Mouse (Mus musculus) neural tube, embryonic 15.5 days (tissue): ENCODE measurements around the gene H2afy2. TPM values are rescaled to one million over a fixed set of nuclear protein-coding genes. Genes with fewer than 3 reads are reported as not detected.

Experiments
- ATAC-seq: fragments of 200-750 bp; cut with Nextera tagmentation; 2 replicates; pipeline ENCODE4 v1.8.0; 2017; ENCODE audit warnings: mild to moderate bottlenecking, moderate TSS enrichment, moderate library complexity; ENCODE audit not compliant: low FRiP score
- H3K27ac ChIP-seq: fragments of 300-500 bp; sonication (generic); replicated peaks from 2 replicates; pipeline ENCODE4 v1.5.1; 2015; ENCODE audit warnings: mild to moderate bottlenecking, inconsistent platforms
- H3K27me3 ChIP-seq: fragments of 300-500 bp; sonication (generic); replicated peaks from 2 replicates; pipeline ENCODE4 v1.6.1; 2015; ENCODE audit warnings: inconsistent platforms
- H3K36me3 ChIP-seq: fragments of 300-500 bp; sonication (generic); 2 replicates; pipeline ENCODE4 v1.6.1; 2015; ENCODE audit warnings: inconsistent platforms
- H3K4me1 ChIP-seq: fragments of 300-500 bp; sonication (generic); 2 replicates; pipeline ENCODE4 v1.6.1; 2015; ENCODE audit warnings: inconsistent platforms
- H3K4me2 ChIP-seq: fragments of 300-500 bp; sonication (generic); 2 replicates; pipeline ENCODE4 v1.6.1; 2015; ENCODE audit warnings: inconsistent platforms, mild to moderate bottlenecking, moderate library complexity
- H3K4me3 ChIP-seq: fragments of 300-500 bp; sonication (generic); replicated peaks from 2 replicates; pipeline ENCODE4 v1.5.1; 2015; ENCODE audit warnings: mild to moderate bottlenecking, inconsistent platforms
- H3K9ac ChIP-seq: fragments of 300-500 bp; sonication (generic); replicated peaks from 2 replicates; pipeline ENCODE4 v1.6.1; 2015; ENCODE audit warnings: mild to moderate bottlenecking, inconsistent platforms
- H3K9me3 ChIP-seq: fragments of 300-500 bp; sonication (generic); replicated peaks from 2 replicates; pipeline ENCODE4 v1.6.1; 2016; ENCODE audit warnings: inconsistent platforms
- WGBS: fragments of 180-500 bp; shearing (Covaris S2); methylation state at CpG from one replicate; pipeline ENCODE4 v1.1.7; 2015; ENCODE audit warnings: mixed read lengths; 5-methylcytosine and 5-hydroxymethylcytosine counted together
- polyA plus RNA-seq: library from polyadenylated mRNA; unstranded; fragments of >200 nt; fragmentation: Nextera tagmentation; extraction: Ambion mirVana; gene quantifications from 2 replicates; pipeline ENCODE4 v1.2.1, GENCODE M21; 2015

The H2afy2 gene
- polyA plus RNA-seq, 1 experiment from 2014 or later = 258 TPM

DNA sequence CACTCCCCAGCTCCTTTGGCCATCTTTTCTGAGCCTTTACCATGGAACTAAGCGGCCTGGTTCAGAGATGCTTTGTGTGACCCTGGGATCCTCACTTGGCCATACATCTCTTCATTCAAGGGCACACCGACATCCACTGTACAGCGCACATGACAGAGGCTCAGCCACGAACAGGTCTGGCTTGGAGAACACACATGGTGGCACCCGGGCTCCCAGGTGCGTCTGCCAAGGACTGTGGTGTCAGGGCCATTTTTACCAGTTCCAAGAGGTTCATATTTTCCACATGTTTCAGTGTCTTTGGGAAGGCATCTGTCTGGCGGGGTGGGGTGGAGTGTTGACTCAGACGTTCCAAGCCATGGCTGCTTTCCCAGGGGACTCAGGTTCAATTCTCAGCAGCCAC, 41.6 kb downstream of the H2afy2 start:
- Histone ChIP-seq H3K4me3 (no peak overlapping the region), H3K9me3 (no peaks in the 10 kb centered on the region), H3K27ac (no peak overlapping the region), H3K4me1 (no peaks in the 10 kb centered on the region), H3K36me3 (peaks cover 99% of the 10 kb centered on the region), H3K9ac (no peak overlapping the region), H3K4me2 (no peak overlapping the region), H3K27me3 (no peaks in the 10 kb centered on the region)
- ATAC-seq = no peak
- whole genome bisulfite sequencing = 95% methylated on average over 8 of the region's 8 CpGs

DNA sequence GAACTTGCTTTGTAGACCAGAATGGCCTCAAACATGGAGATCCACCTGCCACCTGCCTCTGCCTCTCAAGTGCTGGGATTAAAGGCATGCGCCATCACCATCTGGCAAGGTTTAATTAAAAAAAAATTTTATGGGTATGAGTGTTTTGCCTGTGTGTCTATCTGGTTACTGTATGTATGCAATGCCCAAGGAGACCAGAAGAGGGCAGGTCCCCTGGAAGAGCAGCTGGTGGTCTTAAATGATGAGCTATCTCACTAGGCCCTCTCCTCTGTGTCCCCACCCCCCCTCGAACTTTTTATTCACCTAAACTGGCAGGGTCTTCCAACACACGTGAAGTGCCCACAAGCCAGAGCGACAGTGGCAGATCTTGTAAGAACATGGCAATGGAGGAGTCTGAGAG, 42.1 kb downstream of the H2afy2 start:
- Histone ChIP-seq H3K4me2 (no peak overlapping the region), H3K27me3 (no peaks in the 10 kb centered on the region), H3K36me3 (peaks cover 95% of the 10 kb centered on the region), H3K9me3 (no peaks in the 10 kb centered on the region), H3K4me3 (no peak overlapping the region), H3K27ac (no peak overlapping the region), H3K4me1 (no peaks in the 10 kb centered on the region), H3K9ac (no peak overlapping the region)
- ATAC-seq = no peak
- 81% methylated on average over 4 of the region's 4 CpGs for WGBS

DNA sequence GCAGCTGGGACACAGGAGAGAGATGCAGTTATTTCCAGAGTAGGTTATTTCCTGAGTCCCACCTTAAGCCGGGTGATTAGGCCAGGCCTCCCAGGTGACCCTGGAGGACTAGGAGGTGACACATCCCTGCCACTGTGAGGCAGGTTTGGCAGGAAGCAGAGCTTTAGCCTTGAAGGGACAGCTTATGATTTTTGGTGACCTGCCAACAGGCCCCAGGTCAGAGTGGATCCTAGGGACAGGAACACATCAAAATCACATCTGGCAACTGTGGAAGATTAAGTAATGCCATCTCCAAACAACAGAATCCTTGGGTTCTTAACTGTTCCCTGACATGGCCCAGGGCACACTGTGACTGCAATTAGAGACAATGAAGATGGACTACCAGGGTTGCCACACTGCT, 42.6 kb downstream of the H2afy2 start:
- no peak for ATAC-seq
- 78% methylated on average over 1 of the region's 1 CpGs for WGBS
- no peaks in the 10 kb centered on the region for H3K27me3 ChIP-seq
- peaks cover 93% of the 10 kb centered on the region for H3K36me3 ChIP-seq
- H3K4me1 ChIP-seq = no peaks in the 10 kb centered on the region
- no peak overlapping the region for H3K27ac ChIP-seq
- H3K4me2 ChIP-seq = no peak overlapping the region
- H3K9ac ChIP-seq = no peak overlapping the region
- H3K4me3 ChIP-seq = no peak overlapping the region
- H3K9me3 ChIP-seq = no peaks in the 10 kb centered on the region

DNA sequence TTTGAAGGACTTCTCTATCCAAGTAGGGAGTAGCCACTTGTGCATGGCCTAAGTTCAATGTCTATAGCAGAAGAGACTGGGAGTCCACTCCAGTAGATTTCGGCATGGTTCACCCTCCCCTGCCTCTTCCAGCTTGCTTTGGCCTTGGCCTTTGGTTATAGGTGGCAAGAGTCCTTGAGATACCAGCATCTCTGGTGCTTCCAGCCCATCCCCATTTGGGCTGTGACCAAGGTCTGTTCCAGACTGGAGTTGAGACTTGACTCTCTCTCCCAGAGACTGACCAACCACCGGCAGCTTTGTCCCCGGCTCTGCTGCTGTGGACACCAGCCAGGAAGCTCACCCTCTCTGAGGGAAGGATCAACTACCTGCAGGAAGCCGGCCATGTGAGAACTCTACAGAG, 45.8 kb downstream of the H2afy2 start:
- ATAC-seq = no peak
- no peak overlapping the region for H3K27ac ChIP-seq
- no peaks in the 10 kb centered on the region for H3K4me1 ChIP-seq
- H3K9me3 ChIP-seq = no peaks in the 10 kb centered on the region
- H3K9ac ChIP-seq = no peak overlapping the region
- no peak overlapping the region for H3K4me2 ChIP-seq
- peaks cover 62% of the 10 kb centered on the region for H3K36me3 ChIP-seq
- no peaks in the 10 kb centered on the region for H3K27me3 ChIP-seq
- no peak overlapping the region for H3K4me3 ChIP-seq
- WGBS = 95% methylated on average over 4 of the region's 4 CpGs

DNA sequence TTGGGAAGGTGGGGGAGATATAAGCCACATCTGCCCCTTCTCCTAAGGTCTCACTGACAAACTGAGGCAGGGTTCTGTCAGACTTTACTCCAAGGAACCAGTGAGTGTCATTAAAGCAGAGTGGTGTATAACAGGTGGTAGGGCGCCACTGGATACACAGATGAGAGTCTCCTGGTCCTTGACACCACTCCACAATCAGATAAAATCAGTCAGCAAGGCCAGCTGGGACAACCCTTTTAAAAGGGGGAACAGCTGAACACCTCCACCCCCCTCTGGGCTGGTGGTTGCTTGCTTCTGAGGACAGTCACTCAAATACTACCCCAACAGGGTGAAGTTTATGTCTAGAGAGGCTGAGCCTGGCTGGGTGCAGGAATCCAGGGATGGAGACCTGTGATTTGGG, 46.4 kb downstream of the H2afy2 start:
- peaks cover 56% of the 10 kb centered on the region for H3K36me3 ChIP-seq

DNA sequence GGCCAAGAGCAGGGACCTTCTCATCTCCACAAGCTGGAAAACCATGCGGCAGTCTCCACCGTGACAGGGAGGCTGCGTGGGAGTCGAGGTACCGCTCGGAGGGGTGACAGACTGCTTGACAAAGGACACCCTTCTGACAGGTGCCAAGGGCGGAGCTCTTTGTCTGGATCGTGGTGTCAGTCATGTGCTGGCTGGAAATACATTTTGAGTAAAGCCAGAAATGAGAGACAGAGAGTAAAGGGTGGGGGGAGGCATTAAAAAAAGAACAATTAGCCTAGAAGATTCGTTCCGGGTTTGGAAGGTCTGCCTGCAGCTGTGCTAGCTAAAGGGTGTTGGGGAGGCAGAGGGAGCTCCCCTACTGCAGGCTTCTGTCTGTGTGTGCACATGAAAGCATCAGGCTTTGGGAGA, 47.3 kb downstream of the H2afy2 start:
- ATAC-seq = peak; percentile 10; the same call in 1 of the 2 replicates
- Histone ChIP-seq H3K4me2 (no peak overlapping the region), H3K4me1 (no peaks in the 10 kb centered on the region), H3K27me3 (no peaks in the 10 kb centered on the region), H3K4me3 (no peak overlapping the region), H3K36me3 (peaks cover 47% of the 10 kb centered on the region), H3K9ac (no peak overlapping the region), H3K27ac (0 out of 2 replicates have a peak overlapping the region, but pooled peaks have one; percentile 28), H3K9me3 (no peaks in the 10 kb centered on the region)
- WGBS = 75% methylated on average over 10 of the region's 10 CpGs

More for the DNA sequence above, 46.4 kb downstream of the H2afy2 start:
- Histone ChIP-seq H3K4me3 (no peak overlapping the region), H3K27me3 (no peaks in the 10 kb centered on the region), H3K4me2 (no peak overlapping the region), H3K9ac (no peak overlapping the region), H3K9me3 (no peaks in the 10 kb centered on the region), H3K4me1 (no peaks in the 10 kb centered on the region), H3K27ac (no peak overlapping the region)
- WGBS = 96% methylated on average over 1 of the region's 1 CpGs
- no peak for ATAC-seq

DNA sequence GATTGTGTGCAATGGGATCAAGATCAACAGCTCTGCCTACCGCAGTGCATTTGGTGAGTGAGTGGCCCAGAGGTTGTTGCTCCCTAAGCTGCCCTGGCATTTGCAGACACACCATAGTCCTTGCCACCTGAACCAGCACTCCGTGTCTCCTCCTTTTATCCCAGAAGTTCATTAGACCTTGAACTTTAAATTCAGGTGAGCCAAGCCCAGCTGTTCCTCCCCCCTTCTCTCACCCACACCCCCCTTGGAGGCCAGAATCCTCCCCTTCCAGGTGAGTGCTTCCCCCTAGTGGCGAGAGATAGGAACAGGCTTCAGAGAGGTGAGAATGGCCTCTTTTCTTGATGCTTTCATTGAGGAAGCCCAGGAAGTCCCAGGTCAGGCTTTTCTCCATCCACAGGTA, 49.6 kb downstream of the H2afy2 start:
- no peak overlapping the region for H3K27ac ChIP-seq
- H3K4me2 ChIP-seq = no peak overlapping the region
- no peaks in the 10 kb centered on the region for H3K9me3 ChIP-seq
- no peak for ATAC-seq
- no peak overlapping the region for H3K9ac ChIP-seq
- no peak overlapping the region for H3K4me3 ChIP-seq
- no peaks in the 10 kb centered on the region for H3K27me3 ChIP-seq
- WGBS = 45% methylated on average over 3 of the region's 3 CpGs
- H3K4me1 ChIP-seq = no peaks in the 10 kb centered on the region
- H3K36me3 ChIP-seq = peaks cover 30% of the 10 kb centered on the region

DNA sequence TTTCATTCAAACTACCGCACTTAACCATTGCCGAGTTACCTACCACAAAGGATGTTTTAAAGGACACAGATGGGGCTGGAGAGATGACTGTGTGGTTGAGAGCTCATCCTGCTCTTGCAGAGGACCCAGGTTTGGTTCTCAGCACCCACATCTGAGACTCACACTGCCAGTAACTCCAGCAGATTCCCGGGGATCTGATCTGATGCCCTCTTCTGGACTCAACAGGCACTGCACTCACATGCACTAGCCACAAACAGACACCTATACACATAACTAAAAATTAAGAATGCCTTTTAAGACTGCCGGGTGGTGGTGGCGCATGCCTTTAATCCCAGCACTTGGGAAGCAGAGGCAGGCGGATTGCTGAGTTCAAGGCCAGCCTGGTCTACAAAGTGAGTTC, 53.8 kb downstream of the H2afy2 start:
- WGBS = 96% methylated on average over 6 of the region's 6 CpGs
- Histone ChIP-seq H3K4me2 (no peak overlapping the region), H3K27me3 (no peaks in the 10 kb centered on the region), H3K4me3 (no peak overlapping the region), H3K9me3 (no peaks in the 10 kb centered on the region), H3K9ac (no peak overlapping the region), H3K36me3 (0 out of 2 replicates have a peak, but pooled peaks cover 5% of the 10 kb centered on the region), H3K27ac (no peak overlapping the region), H3K4me1 (no peaks in the 10 kb centered on the region)
- ATAC-seq = no peak

DNA sequence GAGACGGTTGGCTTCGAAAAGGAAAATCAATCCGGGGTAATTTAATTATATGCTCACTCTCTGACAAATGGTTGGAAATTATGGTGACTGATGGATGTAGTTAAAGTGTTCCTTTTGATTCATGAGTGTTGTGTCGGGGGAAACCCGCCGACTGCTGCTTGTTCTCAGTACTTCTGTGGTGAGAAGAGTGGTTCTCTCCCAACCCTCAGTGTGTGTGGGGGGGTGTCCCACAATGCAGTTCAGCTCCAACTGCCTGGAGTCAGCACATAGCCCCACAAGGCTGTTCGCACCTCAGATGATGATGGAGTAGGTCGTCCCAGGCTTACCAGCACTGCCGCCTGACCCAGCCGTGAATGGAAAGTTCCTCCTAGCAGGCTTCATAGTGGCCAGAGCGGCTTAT, 54.8 kb downstream of the H2afy2 start:
- no peaks in the 10 kb centered on the region for H3K27me3 ChIP-seq
- H3K27ac ChIP-seq = no peak overlapping the region
- H3K4me2 ChIP-seq = no peak overlapping the region
- no peak for ATAC-seq
- 0 out of 2 replicates have a peak, but pooled peaks cover 5% of the 10 kb centered on the region for H3K36me3 ChIP-seq
- H3K4me3 ChIP-seq = no peak overlapping the region
- WGBS = 57% methylated on average over 11 of the region's 11 CpGs
- H3K9ac ChIP-seq = no peak overlapping the region
- H3K4me1 ChIP-seq = no peaks in the 10 kb centered on the region
- no peaks in the 10 kb centered on the region for H3K9me3 ChIP-seq

DNA sequence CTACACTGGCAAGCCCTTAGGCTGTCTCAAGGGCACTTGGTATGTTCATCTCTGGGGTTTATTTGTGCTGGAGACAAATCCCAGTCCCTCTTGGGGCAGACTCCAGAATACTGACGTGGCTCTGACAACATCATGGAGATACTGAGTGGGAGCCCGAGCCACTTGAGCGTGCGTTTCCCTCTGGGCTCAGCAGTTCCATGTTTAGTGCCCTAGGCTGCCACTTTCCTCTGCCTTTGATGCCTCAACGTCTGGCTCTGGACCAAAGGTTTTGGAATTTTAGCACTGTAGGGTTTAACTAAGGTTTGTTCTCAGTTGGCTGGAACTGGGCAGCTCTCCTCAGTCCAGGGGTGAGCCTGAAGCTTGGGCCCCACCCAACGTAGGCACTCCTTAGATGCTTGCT, 60.7 kb downstream of the H2afy2 start:
- Histone ChIP-seq H3K4me2 (no peak overlapping the region), H3K27ac (no peak overlapping the region), H3K4me1 (no peaks in the 10 kb centered on the region), H3K27me3 (no peaks in the 10 kb centered on the region), H3K9ac (no peak overlapping the region), H3K36me3 (no peaks in the 10 kb centered on the region), H3K4me3 (no peak overlapping the region), H3K9me3 (no peaks in the 10 kb centered on the region)
- no peak for ATAC-seq
- 70% methylated on average over 6 of the region's 6 CpGs for WGBS

DNA sequence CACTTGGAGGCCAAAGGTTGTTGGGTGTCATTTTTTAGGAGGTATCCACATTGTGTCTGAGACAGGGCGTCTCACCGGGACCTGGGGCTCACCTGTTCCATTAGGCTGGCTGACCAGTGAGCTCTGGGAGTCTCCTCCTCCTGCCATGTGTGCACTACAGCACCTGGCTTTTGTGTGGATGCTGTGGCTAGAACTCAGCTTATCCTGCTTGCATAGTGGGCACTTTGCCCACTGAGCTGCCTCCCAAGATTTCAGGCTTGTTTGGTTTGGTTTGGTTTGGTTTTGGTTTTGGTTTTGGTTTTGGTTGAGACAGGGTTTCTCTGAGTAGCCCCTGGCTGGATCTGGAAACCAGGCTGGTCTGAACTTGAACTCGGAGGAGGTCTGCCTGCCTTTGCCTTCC, 61.7 kb downstream of the H2afy2 start:
- Histone ChIP-seq H3K4me1 (no peaks in the 10 kb centered on the region), H3K9me3 (no peaks in the 10 kb centered on the region), H3K27ac (no peak overlapping the region), H3K9ac (no peak overlapping the region), H3K36me3 (no peaks in the 10 kb centered on the region), H3K4me3 (no peak overlapping the region), H3K4me2 (no peak overlapping the region), H3K27me3 (no peaks in the 10 kb centered on the region)
- no peak for ATAC-seq
- 87% methylated on average over 3 of the region's 3 CpGs for WGBS

DNA sequence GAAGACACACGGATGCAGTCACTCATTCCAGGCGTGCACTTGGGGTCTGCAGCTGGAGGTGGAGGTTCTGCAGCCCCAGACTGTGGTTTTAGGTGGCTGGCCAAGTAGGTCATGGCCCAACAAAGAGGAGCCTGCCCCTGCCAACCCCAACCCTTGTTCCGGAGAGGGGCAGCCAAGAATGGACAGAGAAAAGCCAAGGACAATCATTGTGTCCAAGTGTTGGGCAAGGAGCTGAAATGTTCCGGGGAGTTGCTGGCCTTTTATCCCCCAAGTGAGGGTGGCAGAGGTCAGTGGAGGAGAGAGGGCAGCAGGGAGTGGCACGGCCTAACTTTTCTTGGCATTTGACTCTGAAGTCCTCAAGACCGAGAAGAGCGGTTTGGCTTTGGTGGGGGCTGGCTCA, 63.6 kb downstream of the H2afy2 start:
- Histone ChIP-seq H3K4me2 (no peak overlapping the region), H3K36me3 (no peaks in the 10 kb centered on the region), H3K27ac (no peak overlapping the region), H3K9ac (no peak overlapping the region), H3K4me1 (peaks cover 7% of the 10 kb centered on the region), H3K4me3 (no peak overlapping the region), H3K9me3 (no peaks in the 10 kb centered on the region), H3K27me3 (no peaks in the 10 kb centered on the region)
- 92% methylated on average over 7 of the region's 7 CpGs for WGBS
- ATAC-seq = no peak
